8 mouse cellular contexts compared by ENCODE assay signal in the genomic region with DNA sequence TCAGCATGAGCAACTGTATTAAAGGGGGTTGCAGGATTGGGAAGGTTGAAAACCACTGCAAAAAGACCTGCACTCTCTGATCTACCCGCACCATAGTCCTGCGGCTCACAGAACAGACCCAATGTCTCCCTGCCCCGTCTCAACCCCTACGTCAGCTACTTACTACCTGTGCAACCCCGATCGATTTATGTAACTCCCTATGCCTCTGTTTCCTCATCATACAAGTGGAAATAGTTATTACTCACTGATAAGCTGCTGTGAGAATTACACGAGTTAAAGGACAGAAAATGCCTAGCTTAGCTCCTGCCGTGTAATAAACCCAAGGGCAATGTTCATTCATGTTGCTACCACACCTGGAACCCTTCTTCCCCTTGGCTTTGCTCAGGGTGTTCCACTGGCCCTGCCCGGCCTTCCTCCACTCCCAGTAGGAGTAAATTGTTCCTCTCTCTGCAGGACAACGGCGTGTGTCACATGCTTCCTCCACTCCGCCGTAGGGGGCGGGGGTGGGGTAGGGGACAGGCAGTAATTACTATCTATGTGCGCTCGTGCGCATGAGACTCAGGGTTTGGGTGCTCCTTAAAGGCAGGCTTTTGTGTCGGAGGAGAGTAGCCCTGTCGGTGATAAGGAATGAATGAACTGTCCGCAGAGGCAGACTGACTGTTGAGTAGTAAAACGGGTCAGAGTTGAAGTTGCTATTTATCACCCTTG. TPM values are rescaled to one million over a fixed set of nuclear protein-coding genes. Genes with fewer than 3 reads are reported as not detected.
A peak's percentile ranks its signal among the peaks of the same experiment; 100 is the strongest.
DNase-seq lines count a peak whose midpoint lies in the region; ATAC-seq and TF ChIP-seq lines count a peak whose summit lies in the region.

No protein-coding gene starts in this region.

- peak; percentile 49; the same call in 1 of the 2 replicates for ATAC-seq in hindbrain, embryonic 12.5 days (ENCODE audit: low FRiP score)
- peak; percentile 9; the same call in 1 of the 2 replicates for ATAC-seq in lung, postnatal 0 days

- peaks cover 15% of the 10 kb centered on the region for H3K4me1 ChIP-seq in embryonic facial prominence, embryonic 10.5 days
- H3K4me1 ChIP-seq in hindbrain, embryonic 12.5 days = peaks cover 7% of the 10 kb centered on the region
- H3K4me1 ChIP-seq in lung, postnatal 0 days (ENCODE audit: insufficient read depth, low read depth, low read length) = peaks cover 15% of the 10 kb centered on the region

- peak overlapping the region; percentile 35 for H3K4me2 ChIP-seq in hindbrain, embryonic 12.5 days (replicated peaks)
- H3K4me2 ChIP-seq in lung, postnatal 0 days (replicated peaks; ENCODE audit: low read depth, low read length) = peak overlapping the region; percentile 34; the same call in 1 of the 2 replicates

- no peak overlapping the region for H3K9ac ChIP-seq in hindbrain, embryonic 12.5 days
- H3K9ac ChIP-seq in lung, postnatal 0 days (replicated peaks; ENCODE audit: low read depth) = no peak overlapping the region

- TF ChIP-seq CTCF in lung, postnatal 0 days (IDR thresholded peaks at IDR 0.05) = no peak
- TF ChIP-seq CTCF in left cerebral cortex, adult 2 months (IDR thresholded peaks at IDR 0.05) = no peak

- no peak overlapping the region for H3K4me3 ChIP-seq in embryonic facial prominence, embryonic 10.5 days
- 0 out of 2 replicates have a peak overlapping the region, but pooled peaks have one; percentile 8 for H3K4me3 ChIP-seq in hindbrain, embryonic 12.5 days
- H3K4me3 ChIP-seq in lung, postnatal 0 days (ENCODE audit: low read depth, low read length) = no peak overlapping the region
- no peak overlapping the region for H3K4me3 ChIP-seq in left cerebral cortex, adult 2 months

- intact Hi-C loops in left cerebral cortex, adult 2 months (cut with DNase I) = no loop called here

- H3K9me3 ChIP-seq in embryonic facial prominence, embryonic 10.5 days = no peaks in the 10 kb centered on the region
- no peaks in the 10 kb centered on the region for H3K9me3 ChIP-seq in hindbrain, embryonic 12.5 days (replicated peaks)
- no peaks in the 10 kb centered on the region for H3K9me3 ChIP-seq in lung, postnatal 0 days (ENCODE audit: low read length)

- peak; percentile 16 for DNase-seq in right cerebral cortex, postnatal 4 days
- DNase-seq in right cerebral cortex, adult 2 months (ENCODE audit: low spot score in 2 of 2) = no peak
- peak; percentile 43 for DNase-seq in embryonic facial prominence, embryonic 10.5 days (ENCODE audit: low spot score)
- peak; percentile 37 for DNase-seq in lung, postnatal 0 days (ENCODE audit: low spot score)
- DNase-seq in testis, postnatal 10 days (ENCODE audit: low spot score) = peak; percentile 59
- no peak for DNase-seq in left cerebral cortex, adult 2 months (ENCODE audit: extremely low spot score in 1 of 2, low spot score in 2 of 2)
- DNase-seq in layer of hippocampus, adult 18-20 months (ENCODE audit: low spot score in 2 of 2) = no peak

- no peaks in the 10 kb centered on the region for H3K36me3 ChIP-seq in embryonic facial prominence, embryonic 10.5 days (replicated peaks)
- H3K36me3 ChIP-seq in hindbrain, embryonic 12.5 days = no peaks in the 10 kb centered on the region
- H3K36me3 ChIP-seq in lung, postnatal 0 days (ENCODE audit: insufficient read depth, low read length) = no peaks in the 10 kb centered on the region

- H3K27ac ChIP-seq in embryonic facial prominence, embryonic 10.5 days (replicated peaks) = no peak overlapping the region
- H3K27ac ChIP-seq in hindbrain, embryonic 12.5 days = no peak overlapping the region
- H3K27ac ChIP-seq in lung, postnatal 0 days (ENCODE audit: low read length) = no peak overlapping the region
- no peak overlapping the region for H3K27ac ChIP-seq in left cerebral cortex, adult 2 months

- WGBS in embryonic facial prominence, embryonic 10.5 days = 44% methylated on average over 21 of the region's 21 CpGs
- WGBS in hindbrain, embryonic 12.5 days = 39% methylated on average over 21 of the region's 21 CpGs
- 29% methylated on average over 21 of the region's 21 CpGs for WGBS in lung, postnatal 0 days

- no peak for TF ChIP-seq EP300 in lung, postnatal 0 days (IDR thresholded peaks at IDR 0.05)

- H3K27me3 ChIP-seq in embryonic facial prominence, embryonic 10.5 days (replicated peaks; ENCODE audit: low read depth, poor library complexity, severe bottlenecking) = peaks cover 7% of the 10 kb centered on the region; the same call in 1 of the 2 replicates
- no peaks in the 10 kb centered on the region for H3K27me3 ChIP-seq in hindbrain, embryonic 12.5 days
- H3K27me3 ChIP-seq in lung, postnatal 0 days (replicated peaks; ENCODE audit: insufficient read depth, low read length) = no peaks in the 10 kb centered on the region

RNA-seq across cellular contexts. Expression of a gene that starts 2.7 kb away (rescaled TPM):
- 0.51 and 1.1 TPM in 2 replicates for polyA plus RNA-seq in embryonic facial prominence, embryonic 10.5 days (2016; fragmentation: Nextera tagmentation; extraction: Ambion mirVana)
- polyA plus RNA-seq in hindbrain, embryonic 12.5 days (2016; fragmentation: Nextera tagmentation; extraction: Ambion mirVana) = 1.5 and 2.0 TPM in 2 replicates
- polyA plus RNA-seq in lung, postnatal 0 days (2015; fragmentation: Nextera tagmentation; extraction: Ambion mirVana) = 332 and 359 TPM in 2 replicates
- under 1 TPM; 0.32 to 0.33 TPM for total RNA-seq in left cerebral cortex, adult 2 months (2021)
- 1 to 10 TPM in 1 of 2 experiments, not detected in 1; 1.1 TPM for total RNA-seq in layer of hippocampus, adult 18-20 months (2021)

RNA-seq across cellular contexts. Expression of a gene that starts 53.3 kb away (rescaled TPM):
- polyA plus RNA-seq in embryonic facial prominence, embryonic 10.5 days (2016; fragmentation: Nextera tagmentation; extraction: Ambion mirVana) = 72.4 and 79.4 TPM in 2 replicates
- polyA plus RNA-seq in hindbrain, embryonic 12.5 days (2016; fragmentation: Nextera tagmentation; extraction: Ambion mirVana) = 35.0 and 40.0 TPM in 2 replicates
- polyA plus RNA-seq in lung, postnatal 0 days (2015; fragmentation: Nextera tagmentation; extraction: Ambion mirVana) = 2.0 and 2.3 TPM in 2 replicates
- under 1 TPM; 0.43 to 0.47 TPM for total RNA-seq in left cerebral cortex, adult 2 months (2021)
- under 1 TPM in 1 of 2 experiments, not detected in 1; 0.25 TPM for total RNA-seq in layer of hippocampus, adult 18-20 months (2021)

Comparison
In these comparisons a context has a peak if more than half of its experiments do, and no peak if none do; other contexts are left out.
1. DNase-seq: peak in right cerebral cortex, postnatal 4 days (single experiment), embryonic facial prominence, embryonic 10.5 days (single experiment), lung, postnatal 0 days (single experiment) and testis, postnatal 10 days (single experiment); none in right cerebral cortex, adult 2 months (0 of 2), left cerebral cortex, adult 2 months (0 of 2) and layer of hippocampus, adult 18-20 months (0 of 2).
2. RNA of a gene that starts 2.7 kb away (polyA plus RNA-seq): 332 to 359 TPM in lung, postnatal 0 days; 1.5 to 2.0 TPM in hindbrain, embryonic 12.5 days and 0.51 to 1.1 TPM in embryonic facial prominence, embryonic 10.5 days; every median in the first group is over 100 times any median in the second.
3. RNA of a gene that starts 53.3 kb away (polyA plus RNA-seq): 72.4 to 79.4 TPM in embryonic facial prominence, embryonic 10.5 days and 35.0 to 40.0 TPM in hindbrain, embryonic 12.5 days; 2.0 to 2.3 TPM in lung, postnatal 0 days; every median in the first group is over 10 times any median in the second.